Mouse (Mus musculus) heart, postnatal 10 days (tissue): ENCODE results near the gene Vps13c. TPM values are rescaled to one million over a fixed set of nuclear protein-coding genes. Genes with fewer than 3 reads are reported as not detected.

Experiments used
- DNase-seq, 2 experiments: peaks; one replicate each; pipeline ENCODE4 v3.0.0; 2021
- intact Hi-C: fragments of 180-260 bp; cut with DNase I; formaldehyde crosslinking; loops from one replicate; pipeline ENCODE4 v1.15.1; 2025
- total RNA-seq, 2 experiments: library from RNA; stranded (reverse); gene quantifications; 2 replicates each; pipeline ENCODE4 v1.2.3; 2021

Gene Vps13c
- total RNA-seq, 2 experiments from 2014 or later, result 33.1 to 41.8 TPM

DNA sequence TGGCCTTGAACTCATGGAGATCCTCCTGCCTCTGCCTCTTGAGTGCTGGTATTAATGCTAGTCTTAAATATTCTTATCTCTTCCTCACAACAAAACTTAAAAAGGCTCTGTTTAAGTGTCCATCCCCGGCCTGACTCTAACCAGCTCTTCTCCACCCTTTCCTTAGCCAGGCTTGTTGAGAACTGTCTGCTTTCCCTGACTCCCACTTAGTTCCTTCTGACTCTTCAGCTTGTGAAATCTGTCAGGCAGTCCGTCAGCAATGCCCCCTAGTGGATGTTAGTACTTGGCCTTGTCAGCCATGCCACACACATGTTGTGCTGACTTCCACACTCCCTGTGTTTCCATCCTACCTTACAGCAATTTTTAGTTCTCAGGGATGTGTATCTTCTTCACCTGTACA lies 35.1 kb downstream of the Vps13c start:
- intact Hi-C loops, result loop anchor here (1.0 kb wide), 2 partner anchors 47 to 117 kb away; no protein-coding TSS in a partner anchor
- peak; percentile 51 to 57 for DNase-seq

DNA sequence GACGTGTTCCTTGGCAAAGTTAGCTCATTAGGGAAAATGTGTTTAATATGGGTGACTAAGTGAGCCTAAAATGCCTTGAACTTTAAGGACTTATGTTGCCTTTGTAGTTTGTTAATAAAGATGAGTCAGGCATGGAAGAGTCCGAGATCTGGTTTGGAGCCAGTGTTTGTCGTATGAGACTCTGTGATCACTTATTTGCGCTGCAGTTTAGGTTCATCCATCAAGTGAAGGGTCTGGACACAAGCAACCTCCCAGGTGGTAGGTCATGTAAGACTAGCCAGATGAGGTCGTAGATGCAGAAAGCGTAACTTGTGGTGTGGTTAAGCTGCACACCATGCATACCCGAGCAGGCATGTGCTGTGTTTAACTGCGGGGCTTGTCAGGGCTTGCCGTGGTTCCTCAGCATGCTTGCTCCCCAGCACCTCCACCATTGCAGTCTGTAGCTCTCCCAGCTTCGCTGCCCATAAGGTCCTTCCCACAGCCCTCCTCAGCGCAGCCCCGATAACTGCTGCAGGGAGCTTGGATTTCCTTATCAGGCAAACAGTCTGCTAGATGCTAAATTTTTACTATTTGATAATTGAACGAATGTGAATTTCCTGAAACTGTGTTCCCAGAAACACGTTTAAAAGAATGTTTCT lies 37.0 kb downstream of the Vps13c start:
- intact Hi-C loops, result no loop called here
- no peak for DNase-seq

DNA sequence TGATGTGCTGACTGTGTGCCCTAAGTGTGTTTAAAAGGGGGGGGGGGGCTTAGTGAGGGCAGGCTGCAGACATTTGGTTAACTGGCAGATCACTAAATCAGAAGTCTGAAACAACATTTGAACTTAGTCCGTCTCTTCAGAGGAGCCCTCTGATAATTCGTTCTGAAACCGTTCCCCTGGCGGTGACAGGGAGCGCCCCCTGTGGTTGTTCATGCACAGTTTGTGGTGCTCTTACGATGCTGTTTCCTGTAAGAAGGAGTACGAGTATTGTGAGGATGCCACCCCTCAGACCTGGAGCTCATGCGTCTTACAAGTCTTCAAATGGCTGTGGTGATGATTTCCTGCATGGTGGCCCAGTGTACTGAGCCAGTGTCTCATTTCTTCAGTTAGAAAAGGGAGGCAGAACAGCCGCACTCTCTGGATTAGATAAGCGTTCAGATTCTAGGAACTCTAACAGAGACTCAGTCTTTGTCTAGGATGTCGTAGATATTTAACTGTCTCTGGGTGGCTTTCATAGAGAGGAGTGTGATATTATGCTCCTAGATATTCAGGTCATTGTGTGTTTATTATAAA lies 38.1 kb downstream of the Vps13c start:
- DNase-seq, result no peak
- intact Hi-C loops, result no loop called here

DNA sequence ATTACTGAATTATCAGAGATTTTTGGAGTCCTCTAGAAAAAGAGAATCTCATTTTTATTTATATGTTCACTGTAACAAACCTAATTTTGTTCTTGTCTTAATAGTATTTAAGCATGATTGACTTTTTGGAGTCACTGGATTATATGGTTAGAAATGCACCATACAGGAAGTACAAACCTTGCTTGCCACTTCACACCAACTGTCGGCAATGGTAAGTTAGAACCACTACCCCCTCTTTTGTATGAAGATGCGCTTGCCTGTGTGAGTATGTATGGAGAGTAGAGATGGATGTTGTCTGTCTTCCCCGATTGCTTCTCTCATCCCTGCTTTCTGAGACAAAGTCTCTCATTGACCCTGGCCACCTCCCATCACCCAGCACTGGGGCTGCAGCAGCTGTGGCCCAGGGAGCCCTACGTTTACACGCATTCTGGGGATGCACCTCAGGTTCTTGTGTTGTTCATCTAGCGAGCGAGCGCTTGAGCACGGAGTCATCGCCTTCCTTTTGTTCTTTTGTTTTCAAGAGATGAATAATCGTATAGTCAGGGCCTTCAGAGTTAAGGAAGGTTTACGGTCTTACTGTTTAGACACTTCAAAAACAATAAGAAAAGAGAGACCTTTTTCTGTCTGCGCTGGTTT lies 43.3 kb downstream of the Vps13c start:
- intact Hi-C loops, result no loop called here
- DNase-seq, result no peak

DNA sequence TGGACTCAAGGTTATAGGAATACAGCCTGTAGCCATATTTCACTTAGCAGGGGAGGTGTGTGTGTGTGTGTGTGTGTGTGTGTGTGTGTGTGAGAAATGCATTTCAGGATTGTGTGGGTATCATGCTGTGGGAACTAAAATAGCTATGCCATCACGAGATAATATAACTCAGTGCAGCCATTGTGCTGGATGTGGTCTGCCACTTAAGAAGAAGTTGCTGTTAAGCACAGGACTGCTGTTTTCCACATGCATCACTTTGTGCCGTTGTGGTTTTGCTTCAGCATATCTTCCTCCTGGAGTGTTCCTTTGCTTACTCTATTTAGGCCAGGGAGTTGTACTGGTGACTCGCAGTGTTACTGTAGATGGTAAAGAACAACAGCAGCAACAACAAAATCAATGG lies 43.9 kb downstream of the Vps13c start:
- intact Hi-C loops, result no loop called here

DNA sequence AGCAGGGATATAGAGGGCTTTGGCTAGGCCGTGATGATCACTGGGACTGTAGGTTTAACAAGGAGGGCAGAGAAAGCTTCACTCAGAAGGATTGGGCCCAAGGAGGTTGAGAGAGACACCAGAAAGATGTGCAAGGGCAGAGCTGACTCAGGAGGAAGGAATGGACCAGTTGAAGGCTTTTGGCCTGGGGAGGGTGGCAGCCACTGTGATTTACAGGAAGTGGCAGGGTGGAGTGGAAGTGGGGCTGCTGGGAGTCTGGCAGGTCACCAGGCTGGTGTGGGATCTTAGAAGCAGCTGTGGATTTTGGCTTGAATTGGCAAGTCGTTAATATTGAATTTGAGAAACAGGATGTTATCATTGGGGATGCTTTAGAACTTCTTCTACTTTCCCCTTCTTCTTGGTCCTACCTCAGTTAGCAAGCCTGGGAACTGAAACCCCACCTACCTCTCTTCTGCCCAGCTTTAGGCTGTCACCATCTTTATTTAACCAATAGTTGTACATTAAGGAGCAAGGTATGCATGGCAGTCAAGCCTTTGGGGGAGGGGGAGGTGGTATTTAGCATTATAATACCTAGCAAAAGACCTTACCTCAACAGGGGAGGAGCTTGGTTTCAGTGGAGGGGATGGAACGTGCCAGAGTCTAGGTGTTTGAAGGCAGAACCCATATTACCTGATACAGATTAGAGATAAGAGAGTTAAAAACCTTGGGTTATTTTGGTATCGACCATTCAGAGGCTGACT lies 47.0 kb downstream of the Vps13c start:
- peak; percentile 15 to 39 for DNase-seq
- intact Hi-C loops, result no loop called here

More for the DNA sequence above, 43.9 kb downstream of the Vps13c start:
- DNase-seq, result no peak

DNA sequence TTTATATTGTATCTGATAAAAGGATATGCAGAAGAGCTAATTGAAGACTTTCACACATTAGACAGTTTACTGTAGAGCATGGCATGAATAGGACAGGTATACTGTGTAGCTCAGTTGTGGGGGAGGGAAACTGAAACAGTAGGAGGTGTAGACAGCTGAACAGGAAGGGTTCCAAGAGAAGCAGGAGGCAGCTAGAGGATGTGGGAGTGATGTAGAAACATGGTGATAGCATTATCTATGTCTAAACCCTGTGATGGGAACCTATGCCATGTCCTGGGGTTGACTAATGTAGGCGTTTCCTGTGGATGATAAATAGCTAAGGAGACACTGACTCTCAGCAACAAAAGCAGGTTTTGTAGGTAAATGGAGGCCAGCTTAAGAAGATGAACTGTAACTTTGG lies 53.3 kb downstream of the Vps13c start:
- intact Hi-C loops, result no loop called here

DNA sequence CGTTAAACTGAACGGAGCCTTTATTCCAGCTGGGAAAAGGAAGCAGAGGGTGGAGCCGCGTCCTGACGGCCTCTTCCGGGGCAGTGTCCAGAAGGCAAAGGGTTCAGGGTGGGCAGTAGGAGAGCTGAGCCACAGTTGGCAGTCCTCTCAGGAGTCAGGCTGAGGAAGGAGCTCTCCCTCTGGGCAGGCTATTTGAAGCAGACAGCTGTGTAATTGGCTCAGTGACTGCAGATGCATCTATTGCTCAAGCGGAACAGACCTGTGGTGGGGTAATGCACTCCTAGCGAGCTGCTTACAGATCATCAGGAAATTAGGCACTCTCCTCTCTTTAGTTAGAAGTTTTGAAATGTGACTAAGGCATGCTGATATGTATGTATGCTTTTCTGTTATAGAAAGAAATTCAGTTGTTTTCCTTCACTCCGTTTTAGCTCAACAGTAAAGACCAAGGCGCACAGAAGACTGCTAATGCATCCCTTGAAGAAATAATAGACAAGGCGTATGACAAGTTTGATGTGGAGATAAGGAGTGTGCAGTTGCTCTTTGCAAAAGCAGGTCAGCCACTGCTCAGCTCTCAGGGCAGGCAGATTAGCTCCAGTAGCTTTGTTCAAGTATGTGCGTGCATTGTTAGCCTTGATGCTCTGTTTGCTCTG lies 56.6 kb downstream of the Vps13c start:
- no peak for DNase-seq
- intact Hi-C loops, result no loop called here

More for the DNA sequence above, 53.3 kb downstream of the Vps13c start:
- no peak for DNase-seq

DNA sequence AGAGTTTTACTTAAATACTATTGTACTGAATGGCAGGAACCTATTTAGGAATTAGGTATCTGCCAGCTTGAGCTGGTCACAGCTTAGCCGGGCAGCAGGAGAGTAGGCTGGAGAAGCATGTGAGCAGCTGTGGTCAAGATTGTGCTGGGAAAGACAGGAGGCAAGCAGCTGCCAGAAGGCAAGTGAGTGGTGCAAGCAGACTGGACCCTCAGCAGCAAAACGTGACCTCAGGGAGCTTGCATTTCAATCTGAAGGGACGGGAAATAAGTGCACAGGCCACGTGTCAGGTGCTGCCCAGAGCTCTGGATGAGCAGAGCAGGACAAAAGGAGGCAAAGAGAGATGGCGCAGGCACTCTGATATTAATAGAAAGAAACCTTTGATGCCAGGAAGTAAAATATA lies 60.2 kb downstream of the Vps13c start:
- intact Hi-C loops, result no loop called here
- DNase-seq, result no peak

DNA sequence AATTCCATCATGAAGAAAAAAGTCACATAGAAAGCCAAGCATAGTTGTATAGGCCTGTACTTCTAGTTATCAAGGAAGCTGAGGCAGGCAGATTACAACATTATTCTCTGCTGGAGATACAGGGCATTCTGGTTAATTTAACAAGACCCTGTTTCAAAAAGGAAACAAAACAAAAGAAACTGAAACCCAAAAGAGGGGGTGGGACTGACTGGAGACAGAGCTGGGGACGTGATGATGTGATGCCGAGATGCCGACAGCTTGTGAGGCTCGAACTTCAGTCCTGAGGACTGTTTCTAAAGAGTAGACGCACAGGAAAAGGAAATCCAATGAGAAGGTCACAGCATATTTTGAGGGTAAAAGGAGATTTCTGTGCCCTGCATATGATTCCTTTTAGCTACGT lies 64.2 kb downstream of the Vps13c start:
- intact Hi-C loops, result no loop called here
- no peak for DNase-seq

DNA sequence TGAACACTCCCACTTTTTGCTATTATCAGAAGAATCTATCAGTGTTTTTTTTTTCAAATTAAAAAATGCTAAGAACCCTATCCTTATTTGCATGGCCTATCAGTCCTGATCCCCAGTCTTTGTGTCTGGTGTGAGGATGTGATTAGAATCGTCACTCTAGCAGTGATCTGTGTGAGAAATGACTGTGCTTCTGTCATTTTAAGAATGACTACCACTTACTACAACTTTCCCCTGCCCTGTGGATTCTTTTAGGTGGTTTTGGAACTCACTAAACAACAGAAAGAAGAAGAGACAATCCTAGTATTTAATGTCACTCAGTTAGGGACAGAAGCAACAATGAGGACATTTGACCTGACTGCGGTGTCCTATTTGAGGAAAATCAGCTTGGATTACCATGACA lies 65.3 kb downstream of the Vps13c start:
- no peak for DNase-seq
- intact Hi-C loops, result no loop called here

DNA sequence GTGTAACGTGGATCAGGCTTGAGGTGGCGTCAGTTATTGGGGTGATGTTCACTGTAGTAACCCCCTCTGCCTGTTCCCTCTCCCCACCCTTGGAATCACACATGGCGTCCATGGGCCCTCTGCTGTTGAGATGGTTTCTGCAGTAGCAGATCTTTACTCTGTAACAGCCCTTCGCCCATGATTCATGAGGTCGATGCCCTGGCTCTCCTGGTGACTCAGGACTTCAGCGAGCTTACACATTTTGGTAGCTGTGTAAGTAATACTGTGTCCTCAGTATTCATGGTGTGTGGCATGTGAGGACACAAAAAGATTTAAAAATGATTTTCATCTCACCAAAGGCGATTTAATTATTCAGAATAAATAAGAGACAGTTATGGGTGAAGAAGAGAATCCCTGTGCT lies 74.5 kb downstream of the Vps13c start:
- no peak for DNase-seq

DNA sequence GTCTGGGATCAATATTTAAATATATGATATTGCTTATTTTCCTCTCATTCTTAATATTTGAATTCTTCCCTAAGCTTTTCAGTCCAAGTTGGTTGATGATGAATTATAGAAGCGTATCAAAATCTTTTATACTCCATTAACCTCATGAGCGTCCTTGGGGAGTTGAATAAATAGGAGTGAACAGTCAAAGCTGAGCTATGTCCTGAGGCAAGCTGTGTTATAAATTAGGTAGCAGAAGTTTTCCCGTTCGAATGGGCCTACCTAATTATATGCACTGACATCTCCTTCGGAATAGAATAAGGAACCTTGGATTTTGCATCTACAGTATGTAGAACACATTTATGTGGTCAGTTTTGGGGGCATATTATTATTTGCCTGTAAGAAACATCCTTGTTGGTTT lies 82.2 kb downstream of the Vps13c start:
- no peak for DNase-seq
- intact Hi-C loops, result no loop called here

More for the DNA sequence above, 74.5 kb downstream of the Vps13c start:
- intact Hi-C loops, result no loop called here

DNA sequence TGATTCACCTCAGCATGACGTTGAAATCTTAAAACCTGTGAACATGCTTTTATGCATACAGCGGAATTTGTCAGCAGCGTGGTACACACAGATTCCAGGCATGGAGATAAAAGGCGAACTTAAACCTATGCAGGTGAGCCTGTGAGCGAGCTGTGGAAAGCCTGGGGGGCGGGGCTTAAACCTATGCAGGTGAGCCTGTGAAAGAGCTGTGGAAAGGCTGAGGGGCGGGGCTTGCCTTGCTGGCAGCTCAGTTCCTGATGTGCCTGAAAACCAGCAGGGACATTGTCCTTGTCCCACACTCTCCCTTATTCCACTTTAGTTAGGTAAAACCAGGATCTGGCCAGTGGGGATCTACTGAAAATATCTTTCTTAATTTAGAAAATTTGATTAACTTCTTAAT lies 90.4 kb downstream of the Vps13c start:
- DNase-seq, result no peak
- intact Hi-C loops, result no loop called here

DNA sequence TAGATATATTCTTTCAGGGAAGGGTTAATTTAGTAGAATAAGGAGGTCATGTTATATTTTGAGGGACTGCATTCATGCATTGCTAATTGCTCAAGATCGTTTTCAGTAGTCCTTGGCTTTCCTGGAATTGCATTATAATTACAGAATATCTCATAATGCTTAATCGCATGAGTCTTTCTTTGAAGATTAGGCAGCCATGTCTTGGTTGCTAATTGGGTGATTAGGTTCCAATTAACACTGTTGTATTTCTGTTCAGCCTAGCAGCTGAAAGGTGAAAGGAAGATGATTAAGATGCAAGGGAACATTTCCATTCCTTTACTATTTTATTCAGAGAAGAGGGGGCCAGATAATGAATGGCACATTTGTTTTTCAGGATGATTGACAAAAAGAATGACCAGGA lies 97.1 kb downstream of the Vps13c start:
- intact Hi-C loops, result no loop called here
- no peak for DNase-seq

DNA sequence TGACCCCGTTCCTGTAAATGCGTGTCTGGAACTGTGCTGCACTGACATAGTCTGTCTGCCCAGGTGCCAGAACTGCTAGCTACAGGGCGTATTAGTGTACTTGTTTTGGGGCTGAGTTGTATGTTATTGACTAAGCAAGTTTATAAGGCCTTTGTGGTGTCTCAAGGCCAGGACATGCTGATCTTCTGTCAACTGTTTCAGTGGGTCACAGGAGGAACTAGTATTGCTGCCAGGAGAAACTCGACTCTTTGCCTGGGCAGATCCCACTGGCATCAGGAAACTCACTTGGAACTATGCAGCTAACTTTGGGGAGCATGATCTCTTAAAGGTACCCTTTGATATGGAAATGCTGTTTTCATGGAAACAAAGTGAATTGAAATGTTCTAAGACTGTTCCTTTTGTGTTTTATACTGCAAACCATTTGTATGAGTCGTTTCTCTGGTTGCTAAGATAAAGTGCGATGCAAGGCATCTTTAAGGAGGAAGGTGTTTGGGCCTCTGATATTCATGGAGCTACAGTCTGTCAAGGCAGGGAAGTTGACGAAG lies 115.3 kb downstream of the Vps13c start:
- intact Hi-C loops, result no loop called here
- DNase-seq, result no peak

DNA sequence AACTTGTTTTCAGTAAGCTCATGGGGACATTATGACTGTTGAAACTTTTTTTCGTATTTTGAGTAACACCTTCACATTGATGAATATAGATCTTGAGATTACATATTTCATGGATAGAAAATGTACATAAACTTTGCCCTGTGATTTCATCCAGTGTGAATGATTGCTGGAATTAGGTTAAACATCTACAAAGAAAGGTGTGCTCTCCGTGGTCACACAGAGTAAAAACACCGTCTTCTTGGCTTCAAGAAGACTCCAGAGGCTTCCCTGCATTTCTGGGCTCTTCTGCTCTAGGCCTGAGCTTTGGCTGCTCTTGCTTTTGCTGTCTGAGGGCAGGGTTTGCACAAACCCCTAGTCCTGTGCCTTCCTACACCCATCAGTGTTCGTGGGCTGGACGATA lies 121.8 kb downstream of the Vps13c start:
- intact Hi-C loops, result no loop called here
- DNase-seq, result no peak

DNA sequence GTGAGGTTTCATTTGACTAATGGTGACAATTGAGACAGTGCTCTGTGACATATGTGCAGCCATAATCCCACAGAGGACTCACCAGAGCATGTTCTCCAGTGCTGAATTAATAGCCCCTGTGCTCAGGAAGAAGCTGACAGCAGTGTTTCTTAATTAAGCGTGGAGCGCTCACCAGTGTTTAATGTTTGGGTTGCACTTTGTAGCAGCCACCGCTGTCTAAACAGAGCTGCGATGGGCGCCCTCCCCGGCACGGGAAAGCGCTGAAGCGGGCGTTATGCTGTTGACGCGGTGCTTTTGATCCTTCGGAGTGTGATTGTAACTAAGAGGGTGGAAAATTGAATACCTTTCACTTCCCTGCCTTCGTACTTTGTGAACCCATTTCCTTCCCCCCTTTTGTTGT lies 125.7 kb downstream of the Vps13c start:
- no peak for DNase-seq
- intact Hi-C loops, result no loop called here

DNA sequence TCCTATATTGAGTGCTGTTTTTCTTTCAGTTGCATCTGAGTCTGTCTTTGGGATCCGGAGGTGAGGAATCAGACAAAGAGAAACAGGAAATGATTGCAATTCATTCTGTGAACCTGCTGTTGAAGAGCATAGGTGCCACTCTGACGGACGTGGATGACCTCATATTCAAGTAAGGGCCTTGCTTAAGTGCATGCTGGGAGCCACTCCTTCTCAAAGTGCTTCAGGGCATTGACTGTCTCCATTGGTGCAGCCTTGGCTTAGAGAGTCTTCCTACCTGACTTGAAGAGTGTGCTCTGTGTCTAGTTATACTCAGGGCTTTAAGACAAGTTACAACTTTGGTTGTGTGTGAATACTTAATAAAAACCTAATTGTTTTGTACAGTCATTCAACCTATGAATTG lies 126.8 kb downstream of the Vps13c start:
- intact Hi-C loops, result no loop called here

DNA sequence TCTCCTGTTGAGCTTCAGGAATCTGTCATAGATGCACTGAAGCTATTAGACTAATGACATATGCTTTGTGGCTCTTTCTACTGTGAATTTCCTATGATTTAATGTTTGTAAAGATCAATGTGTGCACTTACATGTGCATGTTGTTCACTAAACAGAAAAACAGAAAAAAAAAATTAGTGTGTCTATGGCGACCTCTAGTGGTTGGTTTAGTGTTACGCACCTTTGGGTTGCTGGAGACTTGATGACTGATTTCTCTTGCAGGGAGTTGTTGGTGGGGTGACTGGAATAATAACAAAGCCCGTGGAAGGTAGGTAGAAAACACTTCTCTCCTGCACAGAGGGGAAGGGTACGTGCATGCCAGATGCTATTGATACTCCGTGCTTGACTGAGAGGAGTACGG lies 133.3 kb downstream of the Vps13c start:
- intact Hi-C loops, result loop anchor here (5.0 to 10.0 kb wide), 2 partner anchors 146 to 219 kb away; partner anchors contain the start of gene C2cd4b
- peak; percentile 4 to 31 for DNase-seq

More for the DNA sequence above, 126.8 kb downstream of the Vps13c start:
- no peak for DNase-seq

DNA sequence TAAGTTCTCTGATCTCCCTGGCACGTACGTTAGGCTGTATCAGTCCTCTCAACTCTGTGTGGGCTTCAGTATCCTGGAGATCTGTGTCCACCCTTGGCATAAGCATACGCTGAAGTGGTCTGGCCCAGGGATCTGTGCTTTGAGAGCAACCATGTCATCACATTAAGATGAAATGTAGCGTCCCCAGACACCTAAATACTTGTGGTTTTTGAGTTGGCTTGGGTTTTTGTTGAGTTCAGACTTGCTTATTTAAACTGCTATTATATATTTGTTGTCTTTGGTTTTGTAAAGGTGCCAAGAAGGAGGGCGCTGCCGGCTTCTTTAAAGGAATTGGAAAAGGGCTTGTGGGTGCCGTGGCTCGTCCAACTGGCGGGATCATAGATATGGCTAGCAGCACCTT lies 135.3 kb downstream of the Vps13c start:
- no peak for DNase-seq
- intact Hi-C loops, result loop anchor here (10.0 kb wide), 1 partner anchor 221 kb away; the partner anchor contains the start of gene C2cd4b
